Mouse (Mus musculus) spleen, postnatal 0 days (tissue): ENCODE data around the gene Pik3r5. TPM values are rescaled to one million over a fixed set of nuclear protein-coding genes. Genes with fewer than 3 reads are reported as not detected.

Experiments
- polyA plus RNA-seq: library from polyadenylated mRNA; unstranded; fragments of >200 nt; fragmentation: Nextera tagmentation; extraction: Ambion mirVana; gene quantifications from 2 replicates; pipeline ENCODE4 v1.2.1, GENCODE M21; 2015

Pik3r5 gene
- polyA plus RNA-seq, result 3.2 and 4.2 TPM in 2 replicates

DNA sequence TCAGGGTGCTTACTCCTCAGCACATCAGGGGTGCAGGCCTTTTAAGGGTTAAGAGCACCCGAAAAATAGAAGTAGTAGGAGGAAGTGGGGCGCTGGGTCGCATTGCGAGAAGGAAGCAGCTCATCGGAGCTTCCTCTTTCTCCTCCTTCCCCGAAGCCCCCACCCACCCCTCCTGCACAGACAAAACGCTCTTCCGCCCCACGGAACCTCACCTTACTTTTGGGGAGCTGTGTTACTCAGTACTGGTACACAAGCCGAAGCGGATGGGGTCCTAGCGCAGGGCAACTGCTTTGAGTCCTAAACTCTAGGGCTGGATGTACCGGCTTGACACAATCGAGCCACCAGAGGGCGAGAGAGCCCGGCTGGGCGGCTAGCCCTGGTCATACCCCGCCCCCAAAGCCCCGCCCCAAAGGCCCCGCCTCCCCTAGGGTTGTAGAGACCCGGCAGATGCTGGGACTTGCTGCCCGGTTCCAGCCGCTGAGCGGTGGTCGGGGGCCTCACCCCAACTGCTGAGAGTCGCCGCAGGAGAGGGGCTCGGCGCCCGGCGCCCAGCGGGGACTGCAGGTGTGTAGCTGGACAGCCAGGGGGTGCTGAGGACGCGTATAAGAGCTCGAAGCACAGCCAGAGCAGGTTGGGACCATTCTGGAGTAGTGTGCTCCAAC, at the start of gene Pik3r5:
Gene Pik3r5, plus strand, starts transcription at position 423 of the 662 bp plus-strand sequence.

DNA sequence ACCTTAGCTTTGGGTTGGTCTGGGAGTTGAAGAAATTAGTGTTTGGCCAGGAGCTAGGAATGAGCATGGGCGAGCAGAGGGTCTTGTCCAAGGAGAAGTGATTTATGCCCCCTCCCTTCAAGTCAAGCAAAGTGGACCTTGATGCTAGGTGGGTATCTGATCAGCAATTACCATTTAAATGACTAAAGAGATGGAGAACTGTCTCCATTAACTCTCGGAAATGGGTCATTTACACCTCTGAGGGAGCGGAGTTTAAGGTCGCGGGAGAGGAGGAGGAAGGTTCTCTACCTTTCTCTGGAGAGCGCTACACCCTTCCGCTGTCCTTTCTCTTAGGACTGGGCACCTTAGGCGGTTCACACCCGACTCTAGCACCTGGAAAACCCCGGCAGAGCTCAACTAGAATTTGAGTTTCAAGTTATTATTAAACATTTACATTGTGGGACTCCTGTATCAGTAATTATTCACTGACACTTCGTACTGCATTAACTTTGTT, 31.1 kb upstream of the Pik3r5 start, which contains the start of gene Ntn1:
Gene Ntn1, minus strand, starts transcription at position 97 of the 493 bp plus-strand sequence.

DNA sequence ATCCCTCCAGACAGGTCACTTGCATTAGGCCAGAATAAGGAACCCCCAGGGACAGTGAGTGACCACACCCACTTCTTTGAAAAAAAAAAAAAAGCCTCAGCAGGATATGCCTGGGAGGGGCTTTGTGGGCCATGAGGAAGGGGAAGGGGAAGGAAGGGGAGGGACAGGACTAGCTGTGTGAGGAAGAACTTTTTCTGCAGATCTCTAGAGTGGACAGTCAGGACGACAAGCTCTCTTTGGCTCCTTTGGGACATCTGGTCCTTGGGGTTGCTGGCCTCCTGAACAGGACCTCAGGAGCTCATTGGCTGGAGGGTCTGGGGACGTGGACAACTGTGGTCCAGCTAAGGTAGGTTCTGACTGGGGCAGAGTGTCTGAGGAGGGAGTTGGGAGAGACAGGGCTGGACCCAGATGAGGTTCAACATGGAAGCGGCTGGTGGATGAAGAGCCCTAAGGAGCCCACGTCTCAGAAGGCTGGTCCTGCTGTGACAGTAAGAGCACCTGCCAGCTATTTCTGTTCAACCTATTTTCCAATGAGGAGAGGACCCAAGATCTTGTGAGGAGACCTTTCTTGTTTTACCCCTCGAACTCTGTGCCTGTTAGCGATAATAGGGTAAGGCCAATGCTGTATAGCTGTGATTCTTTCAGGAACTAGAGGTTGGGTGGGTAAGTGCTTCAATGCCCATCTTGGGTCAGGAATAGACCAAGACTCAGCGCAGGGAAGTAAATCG, 71.1 kb downstream of the Pik3r5 start, which contains the start of gene Pik3r6:
Gene Pik3r6, plus strand, starts transcription at position 118 of the 728 bp plus-strand sequence.

Other genes with a start within 250 kb of the Pik3r5 start
- 0.67 and 1.0 TPM in 2 replicates for gene Ntn1, start 31.3 kb upstream of the Pik3r5 start, polyA plus RNA-seq
- 8.2 and 8.3 TPM in 2 replicates for gene Pik3r6, start 70.9 kb downstream of the Pik3r5 start, polyA plus RNA-seq
- gene Mfsd6l, start 124.1 kb downstream of the Pik3r5 start, polyA plus RNA-seq, result 0.13 and 0.24 TPM in 2 replicates
- gene Ccdc42, start 154.9 kb downstream of the Pik3r5 start, polyA plus RNA-seq, result 0.89 and 1.6 TPM in 2 replicates